Mouse (Mus musculus) G1E (cell line): ENCODE data around the gene Cask. TPM values are rescaled to one million over a fixed set of nuclear protein-coding genes. Genes with fewer than 3 reads are reported as not detected.

ENCODE experiments used
- ATAC-seq: 2 replicates; pipeline ENCODE4 v1.8.0; 2016; ENCODE audit warnings: mild to moderate bottlenecking; ENCODE audit not compliant: insufficient number of reproducible peaks, poor library complexity, low FRiP score, severe bottlenecking; ENCODE audit errors: extremely low read depth
- DNase-seq: peaks from one replicate; pipeline ENCODE4 v3.0.0; 2012; ENCODE audit warnings: low spot score
- H3K27me3 ChIP-seq: 2 replicates; pipeline ENCODE4 v1.6.1; 2012; ENCODE audit warnings: mild to moderate bottlenecking, low read length, inconsistent platforms; ENCODE audit not compliant: insufficient read depth
- H3K36me3 ChIP-seq: replicated peaks from 2 replicates; pipeline ENCODE3; 2012; ENCODE audit warnings: mild to moderate bottlenecking, inconsistent platforms
- H3K4me1 ChIP-seq: 2 replicates; pipeline ENCODE4 v1.6.1; 2012; ENCODE audit warnings: low read depth, low read length, inconsistent platforms, mixed read lengths; ENCODE audit not compliant: insufficient read depth
- H3K4me3 ChIP-seq: 2 replicates; pipeline ENCODE4 v1.5.1; 2012; ENCODE audit warnings: low read depth, mild to moderate bottlenecking, inconsistent platforms, low read length, moderate library complexity, mixed read lengths
- H3K9me3 ChIP-seq: replicated peaks from 2 replicates; pipeline ENCODE4 v1.6.1; 2012; ENCODE audit warnings: inconsistent platforms
- CTCF ChIP-seq: IDR thresholded peaks from 2 replicates; pipeline ENCODE4 v1.5.1; 2012; ENCODE audit warnings: low read depth, low read length, inconsistent platforms, mixed read lengths
- GATA1 ChIP-seq: IDR thresholded peaks from 2 replicates; pipeline ENCODE4 v1.6.1; 2012; ENCODE audit warnings: borderline replicate concordance, low read length, inconsistent platforms, mixed read lengths
- GATA2 ChIP-seq: IDR thresholded peaks from 2 replicates; pipeline ENCODE4 v1.6.1; 2012; ENCODE audit warnings: low read depth, low read length, inconsistent platforms, borderline replicate concordance
- POLR2AphosphoS5 ChIP-seq: IDR thresholded peaks from 2 replicates; pipeline ENCODE4 v1.6.1; 2012; ENCODE audit warnings: low read depth, low read length, inconsistent platforms; ENCODE audit not compliant: insufficient replicate concordance
- TAL1 ChIP-seq: conservative IDR thresholded peaks from 2 replicates; pipeline ENCODE4 v1.6.1; 2012; ENCODE audit warnings: low read depth, low read length, inconsistent platforms, mixed read lengths
- polyA plus RNA-seq: library from polyadenylated mRNA; stranded (reverse); fragments of >175 nt; gene quantifications from 2 replicates; pipeline ENCODE4 v1.2.3, GENCODE M21; 2012
- total RNA-seq, 2 experiments: library from RNA; stranded (forward) in 1 of 2; stranded (reverse) in 1 of 2; fragments of 200-1000 nt in 1 of 2; fragments of >200 nt in 1 of 2; fragmentation: Nextera tagmentation in 1 of 2; gene quantifications; 2 replicates each; pipeline ENCODE4 v1.2.3; 2014 to 2017

Gene Cask
- total and polyA plus RNA-seq, 3 experiments, result 0.05 TPM; not detected in 2

DNA sequence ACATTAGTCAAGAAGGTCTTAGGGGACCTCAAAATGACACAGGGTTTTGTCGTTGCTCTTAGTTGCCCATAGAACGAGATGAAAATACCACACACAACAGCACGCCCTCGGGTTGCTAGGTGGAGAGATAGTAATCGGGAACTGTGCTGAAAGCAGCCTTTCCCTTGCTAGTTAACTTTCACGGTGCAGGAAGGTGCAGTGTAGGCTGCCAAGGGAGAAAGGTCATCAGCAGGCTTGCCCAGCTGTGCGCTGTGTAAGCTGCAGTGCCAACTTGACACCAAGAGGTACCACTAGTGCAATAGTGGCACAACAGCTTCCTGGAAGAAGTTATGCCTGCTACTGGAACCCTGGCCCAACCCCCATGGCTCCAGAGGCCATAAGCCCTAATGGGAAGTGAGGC lies 346.8 kb downstream of the Cask start:
- Histone ChIP-seq H3K4me3 (no peak overlapping the region), H3K9me3 (no peaks in the 10 kb centered on the region), H3K4me1 (0 out of 2 replicates have a peak, but pooled peaks cover 2% of the 10 kb centered on the region), H3K27me3 (no peaks in the 10 kb centered on the region), H3K36me3 (no peaks in the 10 kb centered on the region)
- DNase-seq, result no peak
- no peak for ATAC-seq
- TF ChIP-seq CTCF (no peak), GATA1 (no peak), GATA2 (no peak), TAL1 (no peak), POLR2AphosphoS5 (no peak)

DNA sequence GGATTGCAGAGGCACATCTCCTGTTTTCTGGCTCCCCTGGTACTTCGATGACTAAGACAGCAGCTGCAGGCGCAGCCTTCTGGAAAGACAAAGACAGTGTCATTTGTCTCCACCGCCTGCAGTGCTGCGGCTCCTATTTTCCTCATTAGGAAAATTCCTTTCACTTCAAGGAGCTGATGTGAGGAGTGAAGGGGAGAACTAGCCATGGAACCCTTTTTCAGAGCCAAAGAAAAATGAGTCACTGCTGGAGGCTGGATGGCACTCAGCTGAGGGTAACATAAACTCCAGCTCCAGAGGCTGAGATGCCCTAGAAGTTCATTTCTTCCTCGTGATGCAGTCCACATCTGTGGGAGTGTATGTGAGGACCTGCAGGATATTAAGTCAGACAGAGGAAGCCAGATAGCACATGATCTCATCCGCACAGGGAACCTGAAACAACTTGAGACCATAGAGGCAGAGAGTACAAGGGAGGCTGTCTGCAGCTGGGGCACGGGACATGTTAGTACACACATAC lies 348.2 kb downstream of the Cask start:
- no peak overlapping the region for H3K4me3 ChIP-seq
- 0 out of 2 replicates have a peak, but pooled peaks cover 2% of the 10 kb centered on the region for H3K4me1 ChIP-seq
- ATAC-seq (no peak), DNase-seq (no peak)
- no peaks in the 10 kb centered on the region for H3K27me3 ChIP-seq
- TF ChIP-seq CTCF (no peak), GATA1 (no peak), TAL1 (no peak), POLR2AphosphoS5 (no peak), GATA2 (no peak)
- H3K9me3 ChIP-seq, result no peaks in the 10 kb centered on the region
- H3K36me3 ChIP-seq, result no peaks in the 10 kb centered on the region

DNA sequence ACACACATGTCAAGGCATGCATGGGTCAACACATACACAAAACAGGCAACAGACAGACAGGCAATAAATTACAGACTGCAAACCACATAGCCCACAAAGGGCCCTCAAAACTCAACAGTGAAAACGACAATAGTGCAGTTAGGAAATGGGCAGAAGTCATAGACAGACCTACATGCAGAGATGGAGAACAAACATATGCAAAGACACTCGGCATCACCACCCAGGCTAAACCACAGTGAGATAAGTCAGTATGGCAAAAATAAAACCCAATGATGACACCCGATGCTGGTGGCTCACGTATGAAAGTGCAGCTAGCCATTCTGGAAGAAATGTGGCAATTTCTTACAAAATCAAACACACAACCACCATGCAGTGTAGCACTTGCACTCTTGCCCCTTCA lies 350.9 kb downstream of the Cask start:
- ATAC-seq (no peak), DNase-seq (no peak)
- Histone ChIP-seq H3K9me3 (no peaks in the 10 kb centered on the region), H3K36me3 (no peaks in the 10 kb centered on the region), H3K4me3 (no peak overlapping the region), H3K4me1 (0 out of 2 replicates have a peak, but pooled peaks cover 2% of the 10 kb centered on the region), H3K27me3 (no peaks in the 10 kb centered on the region)
- TF ChIP-seq POLR2AphosphoS5, result no peak

DNA sequence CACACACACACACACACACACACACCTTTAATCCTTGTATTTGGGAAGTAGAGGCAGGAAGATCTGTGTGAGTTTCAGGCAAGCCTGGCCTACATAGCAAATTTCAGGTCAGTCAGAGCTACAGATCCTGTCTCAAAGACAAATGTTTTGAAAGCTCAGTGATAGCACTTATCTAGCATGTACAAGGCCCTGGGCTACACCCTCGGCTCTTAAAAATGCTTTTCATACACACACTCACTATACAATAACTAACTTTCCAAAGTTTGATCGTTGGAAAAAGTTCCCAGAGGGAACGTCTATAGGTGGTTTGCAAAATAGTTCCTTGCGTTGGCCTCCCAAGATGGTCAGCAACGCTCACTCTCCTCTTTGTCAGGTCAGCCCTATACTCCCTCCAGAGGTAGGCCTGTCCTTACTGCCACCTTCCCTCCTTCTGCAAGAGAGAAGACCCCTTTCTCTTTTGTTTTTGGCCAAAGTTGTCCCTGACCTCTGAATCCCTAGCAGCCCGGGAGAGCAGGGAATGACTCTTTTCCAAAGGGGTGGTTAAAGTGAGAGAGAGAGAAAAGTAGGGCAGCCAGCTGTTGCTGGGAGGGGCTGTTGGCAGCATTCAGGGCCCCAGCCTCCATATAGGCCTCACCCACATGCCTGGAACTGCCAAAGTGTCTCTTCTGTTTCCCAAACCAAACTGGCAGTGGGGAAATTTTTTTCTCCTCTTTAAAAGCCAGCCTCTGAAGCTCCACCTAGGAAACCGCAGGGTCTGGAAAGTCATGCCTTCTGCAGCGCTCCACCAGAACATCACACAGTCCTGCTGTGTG lies 356.1 kb downstream of the Cask start:
- Histone ChIP-seq H3K4me3 (no peak overlapping the region), H3K27me3 (no peaks in the 10 kb centered on the region), H3K4me1 (no peaks in the 10 kb centered on the region), H3K9me3 (no peaks in the 10 kb centered on the region), H3K36me3 (no peaks in the 10 kb centered on the region)
- no peak for ATAC-seq
- no peak for DNase-seq
- no peak for TF ChIP-seq CTCF
- no peak for TF ChIP-seq GATA1
- no peak for TF ChIP-seq GATA2
- TF ChIP-seq TAL1, result no peak
- no peak for TF ChIP-seq POLR2AphosphoS5

DNA sequence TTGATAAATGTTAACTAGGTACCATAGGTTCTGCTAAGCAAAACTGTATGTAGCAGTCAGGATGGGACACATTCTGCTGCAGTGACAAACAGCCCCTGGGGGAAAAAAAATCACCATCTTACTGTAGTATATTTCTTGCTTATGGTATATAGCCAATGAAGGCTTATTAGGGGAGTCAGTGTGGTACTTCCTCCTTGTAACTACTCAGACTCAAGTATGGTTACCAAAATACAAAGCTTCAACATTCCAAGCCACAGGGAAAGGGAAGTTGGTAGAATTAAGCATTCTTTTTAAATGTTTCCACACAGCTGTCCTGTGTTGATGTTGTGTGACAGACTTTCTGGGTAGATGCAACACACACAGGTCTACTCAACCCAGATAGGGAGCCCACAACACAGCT lies 358.2 kb downstream of the Cask start:
- TF ChIP-seq TAL1 (no peak), GATA1 (no peak), GATA2 (no peak), CTCF (no peak), POLR2AphosphoS5 (no peak)
- ATAC-seq, result no peak
- H3K4me3 ChIP-seq, result no peak overlapping the region
- H3K36me3 ChIP-seq, result no peaks in the 10 kb centered on the region
- no peaks in the 10 kb centered on the region for H3K4me1 ChIP-seq
- H3K9me3 ChIP-seq, result no peaks in the 10 kb centered on the region
- DNase-seq, result no peak
- H3K27me3 ChIP-seq, result no peaks in the 10 kb centered on the region

DNA sequence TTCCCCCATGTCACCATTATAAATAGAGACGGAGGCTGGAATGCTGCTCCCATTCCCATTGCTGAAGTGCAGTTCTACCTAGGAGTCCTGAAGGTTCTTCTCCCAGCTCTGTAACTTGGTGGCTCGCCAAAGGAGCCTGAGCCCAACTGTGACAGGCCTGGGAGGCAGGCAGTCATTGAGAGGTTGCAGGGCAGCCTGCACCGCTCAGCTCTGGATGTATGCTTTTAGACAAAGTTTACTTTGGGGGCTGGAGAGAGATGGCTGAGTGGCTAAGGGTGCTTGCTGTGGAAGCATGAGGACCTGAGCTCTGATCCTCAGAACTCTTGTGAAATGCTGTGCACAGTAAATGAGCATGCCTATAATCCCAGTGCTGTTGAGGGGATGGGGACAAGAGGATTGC lies 360.2 kb downstream of the Cask start:
- Histone ChIP-seq H3K9me3 (peaks cover 6% of the 10 kb centered on the region; the same call in 1 of the 2 replicates), H3K27me3 (no peaks in the 10 kb centered on the region), H3K4me3 (no peak overlapping the region), H3K4me1 (no peaks in the 10 kb centered on the region), H3K36me3 (no peaks in the 10 kb centered on the region)
- ATAC-seq, result no peak
- DNase-seq, result no peak
- TF ChIP-seq CTCF (no peak), GATA2 (no peak), TAL1 (no peak), GATA1 (no peak), POLR2AphosphoS5 (no peak)
